Mouse (Mus musculus) hindbrain, postnatal 0 days (tissue): Measurements from ENCODE around the gene Cul9. TPM values are rescaled to one million over a fixed set of nuclear protein-coding genes. Genes with fewer than 3 reads are reported as not detected.
A peak's percentile ranks its signal among the peaks of the same experiment; 100 is the strongest.

Source experiments
- ATAC-seq: fragments of 200-750 bp; cut with Nextera tagmentation; 2 replicates; pipeline ENCODE4 v1.8.0; 2017; ENCODE audit warnings: mild to moderate bottlenecking, moderate TSS enrichment, moderate library complexity
- DNase-seq: peaks from one replicate; pipeline ENCODE4 v3.0.0-alpha.2; 2015; ENCODE audit warnings: low spot score
- H3K27ac ChIP-seq: fragments of 300-500 bp; sonication (generic); 2 replicates; pipeline ENCODE4 v1.5.1; 2014; ENCODE audit warnings: mild to moderate bottlenecking
- H3K27me3 ChIP-seq: fragments of 300-500 bp; sonication (generic); 2 replicates; pipeline ENCODE4 v1.6.1; 2014; ENCODE audit warnings: low read length, mixed read lengths; ENCODE audit not compliant: insufficient read depth
- H3K36me3 ChIP-seq: fragments of 300-500 bp; sonication (generic); 2 replicates; pipeline ENCODE4 v1.6.1; 2014; ENCODE audit warnings: low read length, mixed read lengths; ENCODE audit not compliant: insufficient read depth
- H3K4me1 ChIP-seq: fragments of 300-500 bp; sonication (generic); 2 replicates; pipeline ENCODE4 v1.6.1; 2014; ENCODE audit warnings: antibody characterized with exemption, low read length, mixed read lengths; ENCODE audit not compliant: insufficient read depth
- H3K4me2 ChIP-seq: fragments of 300-500 bp; sonication (generic); 2 replicates; pipeline ENCODE4 v1.6.1; 2014; ENCODE audit warnings: low read depth, mild to moderate bottlenecking, low read length, moderate library complexity, mixed read lengths
- H3K4me3 ChIP-seq: fragments of 300-500 bp; sonication (generic); 2 replicates; pipeline ENCODE4 v1.5.1; 2014; ENCODE audit warnings: low read length
- H3K9ac ChIP-seq: fragments of 300-500 bp; sonication (generic); replicated peaks from 2 replicates; pipeline ENCODE4 v1.6.1; 2014; ENCODE audit warnings: mild to moderate bottlenecking, low read length, moderate library complexity, mixed read lengths
- H3K9me3 ChIP-seq: fragments of 300-500 bp; sonication (generic); 2 replicates; pipeline ENCODE4 v1.6.1; 2016; ENCODE audit warnings: low read length, mixed read lengths
- CTCF ChIP-seq: IDR thresholded peaks from 2 replicates; pipeline ENCODE4 v1.5.1; 2016; ENCODE audit warnings: antibody characterized with exemption, control low read depth, low read depth
- WGBS: fragments of 180-500 bp; shearing (Covaris S2); extraction: QIAGEN DNeasy Blood & Tissue Kit; methylation state at CpG from one replicate; pipeline ENCODE4 v1.1.7; 2014; 5-methylcytosine and 5-hydroxymethylcytosine counted together
- polyA plus RNA-seq: library from polyadenylated mRNA; unstranded; fragments of >200 nt; fragmentation: Nextera tagmentation; extraction: Ambion mirVana; gene quantifications from 2 replicates; pipeline ENCODE4 v1.2.1, GENCODE M21; 2015
- total RNA-seq: library from RNA; depleted of rRNA; stranded (reverse); fragments of >200 nt; gene quantifications from 2 replicates; pipeline ENCODE4 v1.2.3, GENCODE M21; 2014; rRNA removed

The Cul9 gene
- total RNA-seq (55.3 and 58.2 TPM in 2 replicates), polyA plus RNA-seq (12.2 and 14.4 TPM in 2 replicates)

DNA sequence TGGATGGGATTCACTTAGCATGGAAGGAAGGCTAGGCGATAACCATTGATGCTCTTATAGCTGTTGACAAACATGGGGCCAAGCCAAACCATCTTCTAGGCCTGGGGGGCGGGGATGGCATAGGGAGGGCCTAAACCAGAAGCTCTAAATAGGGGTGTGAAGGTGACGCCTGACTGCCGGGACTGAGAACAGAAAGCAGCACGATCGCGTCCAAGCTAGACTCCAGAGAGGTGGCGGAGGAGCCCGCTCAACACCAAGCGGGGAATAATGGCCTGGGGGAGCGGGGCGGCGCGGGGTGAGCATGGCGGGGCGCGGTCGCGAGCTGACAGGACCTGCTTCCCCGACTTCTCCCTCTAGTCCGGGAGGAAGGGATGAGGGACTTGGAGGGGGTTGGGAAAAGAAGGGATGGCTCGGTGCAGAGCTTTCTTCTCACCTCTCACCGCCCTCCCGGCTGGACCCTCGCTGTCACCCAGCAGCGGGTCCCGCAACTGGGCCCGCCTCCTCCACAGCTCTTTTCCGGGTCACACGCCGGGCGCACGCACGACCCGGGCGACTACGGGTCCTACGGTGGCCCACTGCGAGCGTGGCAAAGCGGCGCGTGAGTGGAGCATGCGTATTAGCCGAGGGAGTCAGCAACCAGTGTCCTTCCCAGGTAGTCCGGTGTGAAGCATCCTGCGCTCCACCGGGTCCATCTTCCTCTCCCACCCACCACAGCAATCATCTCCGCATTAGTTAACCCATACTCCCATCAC is at the start of gene Cul9:
Gene Cul9, minus strand, starts transcription at position 576 of the 752 bp plus-strand sequence.
- Histone ChIP-seq H3K4me1 (0 out of 2 replicates have a peak, but pooled peaks cover 6% of the 10 kb centered on the region), H3K27me3 (no peaks in the 10 kb centered on the region), H3K27ac (peak within 1 kb of the TSS; percentile 72), H3K36me3 (peaks cover 36% of the 10 kb centered on the region), H3K9ac (peak within 1 kb of the TSS; percentile 86), H3K4me3 (peak within 1 kb of the TSS; percentile 79), H3K9me3 (no peaks in the 10 kb centered on the region), H3K4me2 (peak within 1 kb of the TSS; percentile 85)
- WGBS, result 1% methylated on average over 43 of the region's 49 CpGs
- ATAC-seq (peak; percentile 93), DNase-seq (peak; percentile 94)
- no peak for TF ChIP-seq CTCF

DNA sequence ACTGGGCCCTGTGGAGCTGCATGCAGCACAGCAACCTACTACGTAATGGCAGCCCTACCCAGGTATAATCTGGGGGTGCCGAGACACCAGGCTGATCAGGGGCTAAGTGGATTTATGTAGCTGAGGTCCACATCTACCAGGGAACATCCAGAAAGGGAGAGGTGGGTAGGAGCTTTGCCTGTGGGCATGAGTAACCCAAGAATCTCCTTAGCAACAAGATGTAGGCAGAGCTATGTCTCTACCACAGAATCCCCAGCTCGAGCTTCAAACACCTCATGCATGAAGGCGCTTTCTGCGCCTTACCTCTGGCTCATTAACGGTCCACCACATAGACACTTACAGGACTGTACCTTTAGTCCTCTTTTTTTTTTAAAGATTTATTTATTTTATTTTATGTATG is 49.1 kb upstream of the Cul9 start:
- WGBS, result 67% methylated on average over 6 of the region's 6 CpGs
- Histone ChIP-seq H3K27ac (no peak overlapping the region), H3K36me3 (0 out of 2 replicates have a peak, but pooled peaks cover 3% of the 10 kb centered on the region), H3K4me3 (no peak overlapping the region), H3K9ac (no peak overlapping the region), H3K9me3 (no peaks in the 10 kb centered on the region), H3K27me3 (no peaks in the 10 kb centered on the region), H3K4me1 (no peaks in the 10 kb centered on the region), H3K4me2 (no peak overlapping the region)
- no peak for DNase-seq
- no peak for TF ChIP-seq CTCF
- peak; percentile 22; the same call in 1 of the 2 replicates for ATAC-seq

DNA sequence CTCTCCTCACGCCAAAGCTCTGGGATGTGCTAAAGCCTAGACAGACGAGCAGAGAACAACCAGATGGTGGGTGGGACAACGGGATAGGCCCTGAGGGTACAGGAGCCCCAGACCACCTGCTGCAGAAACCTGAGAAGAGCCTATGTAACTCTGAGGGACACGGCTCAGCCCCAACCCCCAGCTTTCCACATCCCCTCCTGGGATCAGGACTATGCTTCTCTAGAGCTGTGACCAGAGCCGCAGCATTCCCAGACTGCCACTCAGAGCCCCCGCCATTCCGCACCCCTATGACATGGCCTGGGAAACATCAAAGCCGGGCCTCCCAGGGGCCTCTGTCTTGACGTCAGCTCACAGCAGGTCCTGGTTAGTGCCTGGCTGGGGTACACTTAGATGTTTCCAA is 48.4 kb upstream of the Cul9 start:
- H3K9ac ChIP-seq, result no peak overlapping the region
- H3K4me2 ChIP-seq, result no peak overlapping the region
- H3K4me3 ChIP-seq, result no peak overlapping the region
- ATAC-seq (no peak), DNase-seq (no peak)
- H3K27ac ChIP-seq, result no peak overlapping the region
- H3K9me3 ChIP-seq, result no peaks in the 10 kb centered on the region
- 52% methylated on average over 9 of the region's 9 CpGs for WGBS
- no peaks in the 10 kb centered on the region for H3K4me1 ChIP-seq
- no peak for TF ChIP-seq CTCF
- H3K36me3 ChIP-seq, result 0 out of 2 replicates have a peak, but pooled peaks cover 10% of the 10 kb centered on the region
- no peaks in the 10 kb centered on the region for H3K27me3 ChIP-seq

DNA sequence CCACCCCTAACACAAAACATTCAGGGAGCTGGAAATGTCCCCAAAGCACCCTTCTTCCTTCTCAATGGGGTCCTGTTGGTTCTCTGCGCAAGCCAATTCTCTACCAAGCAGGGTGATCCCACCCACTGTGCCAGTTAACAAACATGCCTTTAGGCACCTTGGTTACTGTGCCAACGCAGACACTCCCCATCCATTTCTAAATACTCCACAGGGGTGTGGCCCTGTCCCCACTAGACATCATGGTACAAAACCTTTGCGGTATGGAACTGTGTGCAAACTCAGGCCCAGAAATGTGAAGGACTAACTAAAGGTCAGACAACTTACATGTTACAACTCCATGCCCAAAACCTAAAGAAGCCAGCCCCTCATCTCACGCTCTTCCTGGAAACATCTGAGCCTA is 46.9 kb upstream of the Cul9 start:
- 0 out of 2 replicates have a peak, but pooled peaks cover 19% of the 10 kb centered on the region for H3K36me3 ChIP-seq
- no peak overlapping the region for H3K27ac ChIP-seq
- WGBS, result 73% methylated on average over 4 of the region's 4 CpGs
- DNase-seq, result no peak
- no peak for ATAC-seq
- H3K4me3 ChIP-seq, result no peak overlapping the region
- no peaks in the 10 kb centered on the region for H3K27me3 ChIP-seq
- no peak overlapping the region for H3K4me2 ChIP-seq
- TF ChIP-seq CTCF, result no peak
- H3K9ac ChIP-seq, result no peak overlapping the region
- H3K9me3 ChIP-seq, result no peaks in the 10 kb centered on the region
- no peaks in the 10 kb centered on the region for H3K4me1 ChIP-seq

DNA sequence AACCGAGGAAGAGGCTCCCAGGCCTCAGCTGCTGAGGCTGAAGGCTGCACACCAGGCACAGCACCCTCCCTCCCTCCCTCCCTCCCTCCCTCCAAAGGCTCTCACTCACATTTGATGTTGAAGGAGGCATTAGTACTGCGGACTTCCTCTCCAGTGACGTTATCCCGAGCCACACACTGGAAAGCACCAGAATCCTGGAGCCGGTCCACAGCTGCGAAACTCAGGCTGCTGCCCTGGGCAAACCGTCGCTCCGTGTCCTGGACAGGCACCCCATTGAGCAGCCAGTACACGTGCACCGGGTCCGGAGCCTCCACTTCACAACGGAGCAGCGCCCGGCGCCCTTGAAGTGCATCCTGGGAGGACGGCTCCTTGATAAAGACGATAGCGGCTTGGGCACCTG is 45.2 kb upstream of the Cul9 start:
- DNase-seq, result peak; percentile 13
- Histone ChIP-seq H3K4me3 (no peak overlapping the region), H3K4me1 (no peaks in the 10 kb centered on the region), H3K4me2 (no peak overlapping the region), H3K27ac (no peak overlapping the region), H3K9ac (no peak overlapping the region), H3K27me3 (no peaks in the 10 kb centered on the region), H3K9me3 (no peaks in the 10 kb centered on the region), H3K36me3 (peaks cover 28% of the 10 kb centered on the region)
- 65% methylated on average over 19 of the region's 19 CpGs for WGBS
- no peak; the same call in 1 of the 2 replicates for ATAC-seq
- TF ChIP-seq CTCF, result no peak

DNA sequence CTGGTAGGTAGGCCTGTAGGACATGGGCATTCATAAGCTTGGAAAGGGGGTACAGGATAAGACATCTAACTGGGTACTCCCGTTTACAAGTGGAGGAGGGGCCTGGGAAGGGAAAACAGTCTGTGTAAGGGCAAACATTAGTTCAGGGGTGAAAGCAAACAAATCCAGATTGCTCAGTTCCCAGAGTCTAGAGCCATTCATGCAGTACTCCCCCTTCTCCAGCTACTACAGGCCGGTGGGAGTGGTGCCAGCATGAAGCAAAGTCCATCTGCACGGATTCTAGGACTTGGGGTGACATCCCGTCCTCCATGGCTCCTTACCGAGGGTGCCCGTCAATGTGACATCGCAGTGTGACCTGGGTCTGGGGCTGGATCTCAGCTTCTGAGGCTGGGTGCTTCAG is 44.3 kb upstream of the Cul9 start:
- Histone ChIP-seq H3K9me3 (no peaks in the 10 kb centered on the region), H3K4me1 (no peaks in the 10 kb centered on the region), H3K4me2 (no peak overlapping the region), H3K9ac (no peak overlapping the region), H3K4me3 (no peak overlapping the region), H3K27me3 (no peaks in the 10 kb centered on the region), H3K36me3 (peaks cover 35% of the 10 kb centered on the region), H3K27ac (no peak overlapping the region)
- ATAC-seq (no peak), DNase-seq (no peak)
- WGBS, result 92% methylated on average over 7 of the region's 7 CpGs
- no peak for TF ChIP-seq CTCF
